Mouse (Mus musculus) neural tube, embryonic 12.5 days (tissue): ENCODE data around the gene Apof. TPM values are rescaled to one million over a fixed set of nuclear protein-coding genes. Genes with fewer than 3 reads are reported as not detected.
"Not testable (repeated sequence)": the region's sequence is repeated elsewhere in the genome, so short reads cannot be mapped to it uniquely, and the experiment has no call there.

Experiments
- ATAC-seq: fragments of 200-750 bp; cut with Nextera tagmentation; 2 replicates; pipeline ENCODE4 v1.8.0; 2017; ENCODE audit warnings: low read depth, mild to moderate bottlenecking, moderate TSS enrichment, moderate library complexity; ENCODE audit not compliant: low FRiP score
- H3K27ac ChIP-seq: fragments of 300-500 bp; sonication (generic); 2 replicates; pipeline ENCODE4 v1.5.1; 2016
- H3K27me3 ChIP-seq: fragments of 300-500 bp; sonication (generic); replicated peaks from 2 replicates; pipeline ENCODE4 v1.6.1; 2016; ENCODE audit warnings: mild to moderate bottlenecking
- H3K36me3 ChIP-seq: fragments of 300-500 bp; sonication (generic); 2 replicates; pipeline ENCODE4 v1.6.1; 2016; ENCODE audit warnings: mild to moderate bottlenecking
- H3K4me1 ChIP-seq: fragments of 300-500 bp; sonication (generic); 2 replicates; pipeline ENCODE4 v1.6.1; 2016
- H3K4me2 ChIP-seq: fragments of 300-500 bp; sonication (generic); replicated peaks from 2 replicates; pipeline ENCODE4 v1.6.1; 2016; ENCODE audit warnings: mild to moderate bottlenecking
- H3K4me3 ChIP-seq: fragments of 300-500 bp; sonication (generic); 2 replicates; pipeline ENCODE4 v1.5.1; 2016
- H3K9ac ChIP-seq: fragments of 300-500 bp; sonication (generic); 2 replicates; pipeline ENCODE4 v1.6.1; 2016; ENCODE audit warnings: mild to moderate bottlenecking
- H3K9me3 ChIP-seq: fragments of 300-500 bp; sonication (generic); 2 replicates; pipeline ENCODE4 v1.6.1; 2016; ENCODE audit warnings: mild to moderate bottlenecking
- WGBS: fragments of 180-500 bp; shearing (Covaris S2); methylation state at CpG from one replicate; pipeline ENCODE4 v1.1.7; 2016; 5-methylcytosine and 5-hydroxymethylcytosine counted together
- polyA plus RNA-seq: library from polyadenylated mRNA; unstranded; fragments of >200 nt; fragmentation: Nextera tagmentation; extraction: Ambion mirVana; gene quantifications from 2 replicates; pipeline ENCODE4 v1.2.1, GENCODE M21; 2016

Gene Apof
- polyA plus RNA-seq, 1 experiment from 2014 or later = not detected

GRCm38 (mm10) chr10:128260376-128260775 is 8.1 kb upstream of the Apof start:
- not testable (repeated sequence) for H3K27me3 ChIP-seq, ATAC-seq
- WGBS = 84% methylated on average over 7 of the region's 7 CpGs

DNA sequence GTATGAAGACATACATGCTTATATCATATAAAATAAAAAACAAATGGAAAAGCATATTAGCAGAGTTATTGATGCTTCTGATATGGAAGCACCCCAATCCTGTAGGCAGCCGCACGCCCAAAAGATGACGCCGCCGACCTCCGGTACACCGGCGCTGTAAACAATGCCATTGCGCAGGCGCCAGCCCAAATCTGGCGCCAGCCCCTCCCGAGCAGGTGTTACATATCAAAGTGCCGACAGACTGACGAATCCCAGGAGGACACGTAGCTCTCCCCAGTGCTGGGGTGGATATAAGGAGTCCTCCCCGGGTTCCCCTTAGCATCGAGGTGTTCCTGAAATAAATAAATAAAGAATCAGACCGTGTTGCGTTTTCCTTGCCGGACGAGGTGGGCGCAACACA is 6.2 kb upstream of the Apof start:
- ATAC-seq = no peak
- H3K9ac ChIP-seq = no peak overlapping the region
- 83% methylated on average over 22 of the region's 22 CpGs for WGBS
- no peaks in the 10 kb centered on the region for H3K36me3 ChIP-seq
- no peaks in the 10 kb centered on the region for H3K4me1 ChIP-seq
- no peaks in the 10 kb centered on the region for H3K27me3 ChIP-seq
- H3K9me3 ChIP-seq = no peaks in the 10 kb centered on the region
- no peak overlapping the region for H3K4me3 ChIP-seq
- no peak overlapping the region for H3K27ac ChIP-seq
- no peak overlapping the region for H3K4me2 ChIP-seq

More at GRCm38 (mm10) chr10:128260376-128260775, 8.1 kb upstream of the Apof start:
- not testable (repeated sequence) for H3K36me3 ChIP-seq, H3K27ac ChIP-seq, H3K4me3 ChIP-seq, H3K9me3 ChIP-seq, H3K4me2 ChIP-seq, H3K9ac ChIP-seq, H3K4me1 ChIP-seq

DNA sequence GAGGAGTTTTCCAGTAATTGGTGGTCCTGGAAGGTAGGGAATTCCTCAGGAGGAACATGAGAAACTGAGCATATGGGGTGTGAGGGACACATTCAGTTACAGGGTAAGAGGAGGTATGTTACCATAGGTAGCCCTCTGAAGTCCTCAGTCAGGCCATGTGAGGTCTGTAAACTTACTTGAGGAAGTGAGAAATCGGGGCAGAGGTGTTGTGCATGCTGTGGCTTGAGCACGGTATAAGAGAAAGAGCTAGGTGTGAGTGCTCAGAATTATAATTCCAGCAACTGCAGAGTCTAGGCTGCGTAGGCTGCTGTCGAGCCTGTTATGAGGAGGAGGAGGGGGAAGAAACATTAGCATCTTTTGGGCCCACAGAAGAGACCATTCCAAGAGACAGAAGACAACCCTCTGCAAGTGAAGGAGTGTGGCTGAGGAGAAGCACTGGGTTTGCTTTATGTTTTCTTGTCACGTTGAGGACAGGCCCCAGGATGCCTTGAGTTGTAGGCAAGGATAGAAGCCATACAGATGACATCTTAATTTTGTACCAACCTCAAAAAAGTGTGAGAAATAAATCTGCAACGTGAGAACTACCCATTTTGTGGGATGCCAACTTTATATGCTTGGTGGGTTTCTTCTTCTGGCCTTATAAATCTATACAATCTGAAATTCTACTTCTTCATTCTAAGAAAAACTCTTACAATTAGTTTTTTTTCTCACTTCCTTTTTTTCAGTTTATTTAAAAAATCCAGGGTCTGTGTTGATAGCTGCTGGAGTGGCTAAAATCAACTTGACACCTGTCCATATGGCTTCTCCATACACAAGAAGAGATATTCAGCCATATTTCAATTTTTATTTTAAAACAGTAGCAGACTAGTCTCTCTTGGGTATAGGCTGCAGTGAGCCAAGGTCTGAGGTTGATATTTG is 4.8 kb upstream of the Apof start:
- no peaks in the 10 kb centered on the region for H3K9me3 ChIP-seq
- H3K9ac ChIP-seq = no peak overlapping the region
- no peaks in the 10 kb centered on the region for H3K4me1 ChIP-seq
- ATAC-seq = no peak
- no peaks in the 10 kb centered on the region for H3K27me3 ChIP-seq
- WGBS = 80% methylated on average over 6 of the region's 6 CpGs
- H3K36me3 ChIP-seq = no peaks in the 10 kb centered on the region
- no peak overlapping the region for H3K27ac ChIP-seq
- H3K4me2 ChIP-seq = no peak overlapping the region
- no peak overlapping the region for H3K4me3 ChIP-seq

DNA sequence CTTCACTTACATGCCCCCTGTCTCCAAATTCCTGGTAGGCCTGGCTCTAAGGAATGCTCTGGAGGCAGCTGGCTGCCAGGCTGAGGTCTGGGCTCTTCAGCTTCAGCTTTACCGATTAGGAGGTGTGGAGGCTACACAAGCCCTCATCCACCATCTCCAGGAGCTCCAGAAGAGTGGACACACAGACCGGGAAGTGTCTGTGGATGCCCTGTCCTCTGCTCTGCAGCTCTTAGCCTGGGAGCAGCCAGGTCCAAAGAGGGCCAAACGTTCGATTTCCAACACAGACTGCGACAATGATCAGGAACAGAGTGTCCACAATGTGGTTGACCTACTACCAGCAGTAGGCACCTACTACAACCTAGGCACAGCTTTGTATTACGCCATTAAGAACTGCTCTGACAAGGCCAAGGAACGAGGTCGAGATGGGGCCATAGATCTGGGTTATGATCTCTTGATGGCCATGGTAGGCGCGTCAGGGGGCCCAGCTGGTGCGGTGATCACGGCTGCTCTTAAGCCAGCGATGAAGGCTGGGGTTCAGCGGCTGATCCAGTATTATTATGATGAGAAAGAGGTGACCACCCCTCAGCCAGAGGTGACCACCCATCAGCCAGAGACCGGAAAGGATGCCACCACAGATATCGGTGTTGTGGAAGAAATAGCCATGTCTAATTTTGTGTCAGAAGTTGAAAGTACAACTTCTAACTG is 887 bp downstream of the Apof start:
- Histone ChIP-seq H3K27ac (no peak overlapping the region), H3K27me3 (no peaks in the 10 kb centered on the region), H3K9me3 (no peaks in the 10 kb centered on the region), H3K36me3 (no peaks in the 10 kb centered on the region), H3K4me3 (no peak overlapping the region), H3K4me1 (peaks cover 4% of the 10 kb centered on the region; the same call in 1 of the 2 replicates), H3K4me2 (no peak overlapping the region), H3K9ac (no peak overlapping the region)
- ATAC-seq = no peak
- 88% methylated on average over 16 of the region's 16 CpGs for WGBS

DNA sequence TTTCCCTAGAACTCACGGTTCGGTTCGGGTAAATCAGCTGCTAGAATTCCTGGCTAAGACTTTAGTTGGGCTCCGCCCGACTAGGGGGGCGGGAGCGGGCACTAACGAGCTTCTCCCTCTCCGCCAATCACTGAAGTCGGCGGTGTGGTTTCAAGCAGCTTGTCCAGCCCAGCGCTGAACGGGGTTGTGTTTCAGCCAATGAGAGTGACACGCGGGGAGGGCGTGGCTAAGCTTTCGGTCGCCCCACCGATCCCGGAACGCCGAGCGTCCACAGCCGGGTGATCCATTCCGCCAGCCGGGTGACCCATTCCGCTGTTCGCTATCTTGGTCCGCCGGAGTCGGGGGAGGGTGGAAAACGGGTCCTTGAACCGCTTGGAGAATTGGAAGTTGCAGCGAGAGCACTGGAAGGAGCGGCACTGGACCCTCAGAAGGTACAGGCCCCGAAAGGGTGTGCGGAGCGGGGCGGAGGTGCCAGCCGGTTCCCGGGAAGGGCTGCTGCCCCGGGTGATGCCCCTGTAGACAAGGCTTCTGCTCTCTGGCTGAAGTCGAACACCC is 1.9 kb downstream of the Apof start, which contains the start of gene Stat2:
Gene Stat2 (plus strand): TSS at position 273 of the 555 bp plus-strand sequence.
- peak within 1 kb of the TSS; percentile 77 for H3K9ac ChIP-seq
- H3K4me2 ChIP-seq = peak within 1 kb of the TSS; percentile 64
- ATAC-seq = peak; percentile 99
- H3K4me1 ChIP-seq = peaks cover 4% of the 10 kb centered on the region; the same call in 1 of the 2 replicates
- 0 out of 2 replicates have a peak within 1 kb of the TSS, but pooled peaks have one; percentile 54 for H3K27ac ChIP-seq
- no peaks in the 10 kb centered on the region for H3K9me3 ChIP-seq
- H3K27me3 ChIP-seq = no peaks in the 10 kb centered on the region
- H3K36me3 ChIP-seq = no peaks in the 10 kb centered on the region
- H3K4me3 ChIP-seq = peak within 1 kb of the TSS; percentile 69
- under 1% methylated on average over 43 of the region's 43 CpGs for WGBS

GRCm38 (mm10) chr10:128270866-128271265 is 2.4 kb downstream of the Apof start:
- Histone ChIP-seq H3K27me3 (no peaks in the 10 kb centered on the region), H3K4me2 (peak overlapping the region; percentile 64), H3K36me3 (no peaks in the 10 kb centered on the region), H3K27ac (0 out of 2 replicates have a peak overlapping the region, but pooled peaks have one; percentile 54), H3K4me3 (peak overlapping the region; percentile 69), H3K9me3 (no peaks in the 10 kb centered on the region), H3K9ac (peak overlapping the region; percentile 77), H3K4me1 (peaks cover 4% of the 10 kb centered on the region; the same call in 1 of the 2 replicates)
- 44% methylated on average over 7 of the region's 7 CpGs for WGBS
- ATAC-seq = 0 out of 2 replicates have a peak, but pooled peaks have one; percentile 3

DNA sequence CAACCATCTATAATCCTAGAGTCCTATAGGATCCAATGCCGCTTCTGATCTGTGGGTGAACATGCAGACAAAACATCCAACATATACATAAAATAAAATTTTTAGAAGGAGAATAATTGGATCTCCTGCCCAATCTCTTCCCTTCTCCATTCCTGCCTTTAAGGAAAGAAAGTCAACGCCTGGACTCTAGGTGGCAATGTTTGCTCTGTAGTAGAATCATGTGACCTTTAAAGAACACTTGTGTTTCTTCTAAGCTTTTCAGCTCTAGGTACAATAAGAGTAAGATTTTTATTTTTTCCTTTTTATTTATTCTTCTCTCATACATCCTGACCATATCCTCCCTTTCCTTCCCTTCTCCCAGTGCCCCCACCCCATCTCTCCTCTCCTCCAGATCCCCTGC is 3.4 kb downstream of the Apof start:
- Histone ChIP-seq H3K9me3 (no peaks in the 10 kb centered on the region), H3K4me3 (no peak overlapping the region), H3K27ac (no peak overlapping the region), H3K27me3 (no peaks in the 10 kb centered on the region), H3K9ac (no peak overlapping the region), H3K36me3 (peaks cover 5% of the 10 kb centered on the region; the same call in 1 of the 2 replicates), H3K4me1 (peaks cover 4% of the 10 kb centered on the region; the same call in 1 of the 2 replicates), H3K4me2 (no peak overlapping the region)
- ATAC-seq = no peak
- WGBS = 71% methylated on average over 2 of the region's 2 CpGs

GRCm38 (mm10) chr10:128272819-128273439 is 4.5 kb downstream of the Apof start:
- not testable (repeated sequence) for H3K9ac ChIP-seq, H3K27ac ChIP-seq, H3K4me3 ChIP-seq, H3K4me1 ChIP-seq, H3K9me3 ChIP-seq, H3K4me2 ChIP-seq, H3K27me3 ChIP-seq, ATAC-seq
- peaks cover 14% of the 10 kb centered on the region for H3K36me3 ChIP-seq
- WGBS = 93% methylated on average over 5 of the region's 7 CpGs

DNA sequence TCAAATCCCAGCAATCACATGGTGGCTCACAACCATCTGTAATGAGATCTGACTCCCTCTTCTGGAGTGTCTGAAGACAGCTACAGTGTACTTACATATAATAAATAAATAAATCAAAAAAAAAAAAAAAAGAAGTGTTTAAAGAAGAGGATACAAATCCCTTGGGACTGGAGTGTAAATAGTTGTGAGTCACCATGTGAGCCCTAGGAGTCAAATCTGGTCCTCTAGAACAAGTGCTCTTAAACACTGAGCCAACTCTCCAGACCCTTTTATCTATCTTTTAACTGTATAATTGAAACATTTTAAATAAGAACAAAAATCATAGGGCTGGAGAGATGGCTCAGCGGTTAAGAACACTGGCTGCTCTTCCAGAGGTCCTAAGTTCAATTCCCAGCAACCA is 6.9 kb downstream of the Apof start:
- H3K4me1 ChIP-seq, H3K27ac ChIP-seq, H3K27me3 ChIP-seq, H3K9me3 ChIP-seq, H3K4me3 ChIP-seq, ATAC-seq, H3K4me2 ChIP-seq, H3K9ac ChIP-seq: not testable (repeated sequence)
- 98% methylated on average over 1 of the region's 1 CpGs for WGBS
- H3K36me3 ChIP-seq = peaks cover 33% of the 10 kb centered on the region

- no peaks in the 10 kb centered on the region for H3K27me3 ChIP-seq
- no peak overlapping the region for H3K4me3 ChIP-seq
- H3K4me2 ChIP-seq = no peak overlapping the region
- no peaks in the 10 kb centered on the region for H3K4me1 ChIP-seq
- H3K27ac ChIP-seq = no peak overlapping the region
- peaks cover 59% of the 10 kb centered on the region for H3K36me3 ChIP-seq
- 65% methylated on average over 6 of the region's 6 CpGs for WGBS
- ATAC-seq = no peak
- H3K9me3 ChIP-seq = no peaks in the 10 kb centered on the region
- no peak overlapping the region for H3K9ac ChIP-seq
These were observed 9.7 kb downstream of the Apof start for GRCm38 (mm10) chr10:128278158-128278557.

DNA sequence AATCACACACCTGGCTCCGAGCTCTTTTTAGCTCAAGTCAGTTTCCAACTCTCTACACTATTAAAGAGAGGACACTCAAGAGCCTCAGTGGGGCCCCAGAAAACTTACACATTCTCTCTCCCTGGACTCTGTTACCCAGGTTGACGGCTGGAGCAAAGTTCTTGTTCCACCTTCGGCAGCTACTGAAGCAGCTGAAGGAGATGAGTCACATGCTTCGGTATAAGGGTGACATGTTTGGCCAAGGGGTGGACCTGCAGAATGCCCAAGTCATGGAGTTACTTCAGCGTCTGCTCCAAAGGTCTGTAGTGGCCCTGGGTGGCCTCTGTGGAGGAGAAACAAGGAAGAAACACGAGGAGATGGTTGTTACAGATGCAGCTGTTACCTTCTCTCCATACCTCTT is 12.5 kb downstream of the Apof start:
- H3K36me3 ChIP-seq = peaks cover 78% of the 10 kb centered on the region

More for the DNA sequence above, 12.5 kb downstream of the Apof start:
- no peaks in the 10 kb centered on the region for H3K9me3 ChIP-seq
- H3K27ac ChIP-seq = no peak overlapping the region
- no peak for ATAC-seq
- WGBS = 92% methylated on average over 6 of the region's 6 CpGs
- H3K4me3 ChIP-seq = no peak overlapping the region
- H3K27me3 ChIP-seq = no peaks in the 10 kb centered on the region
- no peak overlapping the region for H3K9ac ChIP-seq
- no peak overlapping the region for H3K4me2 ChIP-seq
- no peaks in the 10 kb centered on the region for H3K4me1 ChIP-seq
